Mouse (Mus musculus) MEL (cell line): ENCODE data around the gene Bicdl1.

ENCODE experiments used
- CTCF ChIP-seq, 3 experiments: IDR thresholded peaks in 2 of 3; conservative IDR thresholded peaks in 1 of 3; 2 replicates each; pipeline ENCODE4 v1.5.1; 2011 to 2012; ENCODE audit warnings: low read length in 3 of 3, low read depth in 2 of 3, mild to moderate bottlenecking in 2 of 3, improper control_type of control experiment in 1 of 3, inconsistent platforms in 1 of 3, mixed read lengths in 1 of 3, moderate library complexity in 1 of 3; ENCODE audit not compliant: control insufficient read depth in 1 of 3, insufficient read depth in 1 of 3, poor library complexity in 1 of 3, severe bottlenecking in 1 of 3
- EP300 ChIP-seq, 2 experiments: IDR thresholded peaks; 2 replicates each; pipeline ENCODE4 v1.6.1; 2011; ENCODE audit warnings: improper control_type of control experiment in 2 of 2, low read length in 2 of 2, low read depth in 1 of 2, mild to moderate bottlenecking in 1 of 2
- GATA1 ChIP-seq: IDR thresholded peaks from 2 replicates; pipeline ENCODE4 v1.6.1; 2011; ENCODE audit warnings: low read depth, low read length, improper control_type of control experiment
- JUND ChIP-seq: IDR thresholded peaks from 2 replicates; pipeline ENCODE4 v1.6.1; 2011; ENCODE audit warnings: low read depth, mild to moderate bottlenecking, improper control_type of control experiment, low read length
- MAFK ChIP-seq: IDR thresholded peaks from 2 replicates; pipeline ENCODE4 v1.6.1; 2011; ENCODE audit warnings: low read depth, mild to moderate bottlenecking, low read length, improper control_type of control experiment, borderline replicate concordance
- MAX ChIP-seq: IDR thresholded peaks from 2 replicates; pipeline ENCODE4 v1.6.1; 2011; ENCODE audit warnings: low read length, improper control_type of control experiment
- MEF2A ChIP-seq: IDR thresholded peaks from 2 replicates; pipeline ENCODE4 v1.6.1; 2014; ENCODE audit warnings: low read depth, mild to moderate bottlenecking, inconsistent platforms, low read length, improper control_type of control experiment; ENCODE audit not compliant: poor library complexity, insufficient replicate concordance, severe bottlenecking; ENCODE audit errors: extremely low read depth
- MXI1 ChIP-seq: IDR thresholded peaks from 2 replicates; pipeline ENCODE4 v1.6.1; 2011; ENCODE audit warnings: mild to moderate bottlenecking, low read depth, low read length, improper control_type of control experiment
- NELFE ChIP-seq: IDR thresholded peaks from 2 replicates; pipeline ENCODE4 v1.6.1; 2011; ENCODE audit warnings: low read depth, low read length, improper control_type of control experiment
- POLR2A ChIP-seq, 2 experiments: IDR thresholded peaks; 2 replicates each; pipeline ENCODE4 v1.6.1; 2011 to 2012; ENCODE audit warnings: low read length in 2 of 2, mild to moderate bottlenecking in 2 of 2, control low read depth in 1 of 2, improper control_type of control experiment in 1 of 2, low read depth in 1 of 2, moderate library complexity in 1 of 2; ENCODE audit not compliant: control insufficient read depth in 1 of 2, insufficient read depth in 1 of 2, poor library complexity in 1 of 2
- RAD21 ChIP-seq: IDR thresholded peaks from 2 replicates; pipeline ENCODE4 v1.6.1; 2011; ENCODE audit warnings: mild to moderate bottlenecking, low read depth, low read length, improper control_type of control experiment
- TCF12 ChIP-seq: IDR thresholded peaks from 2 replicates; pipeline ENCODE4 v1.6.1; 2014; ENCODE audit warnings: low read depth, mild to moderate bottlenecking, inconsistent platforms, low read length, improper control_type of control experiment, moderate library complexity
- USF1 ChIP-seq: IDR thresholded peaks from 2 replicates; pipeline ENCODE4 v1.6.1; 2014; ENCODE audit warnings: low read depth, mild to moderate bottlenecking, inconsistent platforms, low read length, improper control_type of control experiment, moderate library complexity

DNA sequence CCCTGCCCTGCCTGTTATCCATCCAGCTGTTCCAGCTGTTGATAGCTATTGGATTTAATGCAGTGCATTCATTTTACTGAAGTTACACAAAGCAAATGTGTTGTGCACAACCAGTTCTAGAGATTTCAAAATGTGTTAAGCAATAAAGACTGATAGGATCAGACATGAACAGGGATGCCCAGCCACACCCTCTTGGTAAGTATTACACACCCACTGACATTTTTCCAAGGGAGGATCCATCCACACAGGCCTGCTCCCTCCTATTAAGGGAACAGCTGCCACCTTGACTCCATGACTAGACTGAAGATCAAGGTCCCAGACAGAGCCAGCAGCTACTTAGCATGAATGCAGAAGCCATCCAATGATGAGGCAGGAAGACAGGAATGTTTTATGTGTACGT is 74.2 kb downstream of the Bicdl1 start:
- TF ChIP-seq CTCF (IDR thresholded peaks at IDR 0.05 in 2 of 3, conservative IDR thresholded peaks at IDR 0.05 in 1 of 3; ENCODE audit: control insufficient read depth in 1 of 3, insufficient read depth in 1 of 3, low read depth in 2 of 3, low read length in 3 of 3, poor library complexity in 1 of 3, severe bottlenecking in 1 of 3) (no peak), TCF12 (no peak), NELFE (no peak), EP300 (IDR thresholded peaks at IDR 0.05; ENCODE audit: low read depth in 1 of 2, low read length in 2 of 2) (no peak), MAX (no peak), USF1 (no peak), GATA1 (no peak), MEF2A (no peak), POLR2A (IDR thresholded peaks at IDR 0.05; ENCODE audit: control insufficient read depth in 1 of 2, insufficient read depth in 1 of 2, low read depth in 1 of 2, low read length in 2 of 2, poor library complexity in 1 of 2) (no peak), MAFK (no peak), JUND (no peak), MXI1 (no peak), RAD21 (no peak)
